Mouse (Mus musculus) mesoderm, embryonic 11.5 days (tissue): ENCODE data around the gene Cryz.

Source experiments
- DNase-seq: peaks from one replicate; pipeline ENCODE4 v3.0.0-alpha.2; 2012; ENCODE audit warnings: low read depth, low spot score

Cryz gene

GRCm38 (mm10) chr3:154596488-154596933 lies at the start of gene Cryz:
Cryz (plus strand) TSS chr3:154596711.
- DNase-seq, result peak; percentile 92

- DNase-seq, result peak; percentile 26
These were observed 48.7 kb upstream of the Cryz start for GRCm38 (mm10) chr3:154547549-154548426.

- peak; percentile 74 for DNase-seq
These were observed 47.6 kb upstream of the Cryz start for GRCm38 (mm10) chr3:154548868-154549301.

- DNase-seq, result peak; percentile 31
These were observed 46.0 kb upstream of the Cryz start for GRCm38 (mm10) chr3:154550326-154551034.

GRCm38 (mm10) chr3:154551035-154551411 lies 45.5 kb upstream of the Cryz start:
- no peak for DNase-seq

GRCm38 (mm10) chr3:154562192-154562591 lies 34.3 kb upstream of the Cryz start:
- DNase-seq, result no peak

- no peak for DNase-seq
These were observed 31.1 kb upstream of the Cryz start for GRCm38 (mm10) chr3:154565437-154565836.

- DNase-seq, result peak; percentile 39
These were observed 26.4 kb upstream of the Cryz start for GRCm38 (mm10) chr3:154570029-154570575.

- peak; percentile 12 for DNase-seq
These were observed 25.7 kb upstream of the Cryz start for GRCm38 (mm10) chr3:154570786-154571185.

GRCm38 (mm10) chr3:154572341-154572972 lies 24.1 kb upstream of the Cryz start:
- peak; percentile 85 for DNase-seq

- no peak for DNase-seq
These were observed 22.8 kb upstream of the Cryz start for GRCm38 (mm10) chr3:154573666-154574065.

- no peak for DNase-seq
These were observed 18.6 kb upstream of the Cryz start for GRCm38 (mm10) chr3:154577895-154578294.

GRCm38 (mm10) chr3:154584351-154584750 lies 12.2 kb upstream of the Cryz start:
- no peak for DNase-seq

- DNase-seq, result no peak
These were observed 5.5 kb upstream of the Cryz start for GRCm38 (mm10) chr3:154590971-154591370.

GRCm38 (mm10) chr3:154591621-154592020 lies 4.9 kb upstream of the Cryz start:
- no peak for DNase-seq

GRCm38 (mm10) chr3:154593596-154593995 lies 2.9 kb upstream of the Cryz start:
- no peak for DNase-seq

- no peak for DNase-seq
These were observed 2.4 kb upstream of the Cryz start for GRCm38 (mm10) chr3:154594156-154594555.

GRCm38 (mm10) chr3:154596934-154597554 lies 533 bp downstream of the Cryz start, which contains the start of gene Tyw3:
Tyw3 (minus strand) TSS chr3:154597104.
- DNase-seq, result peak; percentile 97

- no peak for DNase-seq
These were observed 1.1 kb downstream of the Cryz start for GRCm38 (mm10) chr3:154597561-154597960.

GRCm38 (mm10) chr3:154602141-154602540 lies 5.6 kb downstream of the Cryz start:
- DNase-seq, result no peak

GRCm38 (mm10) chr3:154604871-154605270 lies 8.4 kb downstream of the Cryz start:
- no peak for DNase-seq
